Mouse (Mus musculus): Measurements from ENCODE around the gene Mrpl43.

DNA sequence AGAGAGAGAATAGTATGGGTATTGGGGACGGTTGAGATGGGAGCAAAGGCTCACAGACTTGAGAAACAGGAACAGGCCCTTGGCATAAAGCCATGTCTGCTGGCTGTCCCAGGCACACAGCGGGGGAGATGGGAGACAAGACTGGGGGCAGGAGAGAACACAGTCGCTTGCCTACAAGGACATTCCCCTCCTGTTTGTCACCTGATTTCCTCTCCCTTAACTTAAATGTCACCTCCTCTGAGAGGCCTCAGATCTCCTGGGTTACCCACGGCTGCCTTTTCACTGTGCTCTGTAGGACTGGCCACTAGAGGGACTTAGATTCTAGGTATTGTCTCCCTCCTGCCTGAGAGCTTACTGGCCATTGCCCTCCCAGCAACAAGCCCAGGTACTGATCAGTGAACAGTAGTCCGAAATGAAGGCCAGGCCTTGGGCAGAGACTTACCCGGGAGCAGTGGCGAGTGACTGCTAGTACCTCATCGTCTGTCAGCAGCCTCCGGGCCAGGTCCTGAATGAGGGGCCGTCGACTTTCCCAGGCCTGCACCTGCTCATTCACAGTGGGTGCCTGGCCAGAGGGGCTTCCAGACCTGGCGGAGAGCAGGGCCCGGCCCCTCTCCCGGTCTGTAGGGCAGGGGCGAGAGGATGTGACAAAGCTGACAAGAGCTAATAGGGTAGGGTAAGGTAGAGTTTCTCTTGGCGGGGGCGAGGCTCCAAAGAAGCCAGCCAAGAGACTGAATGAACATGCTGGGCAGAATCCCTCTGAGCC is 26.5 kb upstream of the Mrpl43 start:
- TF ChIP-seq CTCF (IDR thresholded peaks at IDR 0.05; ENCODE audit: low read depth) (peak; percentile 52), EP300 (IDR thresholded peaks at IDR 0.05; ENCODE audit: low read depth) (no peak)
